Mouse (Mus musculus) liver, adult 2 months (tissue): ENCODE data around the gene Crybg3.

Source experiments
- CTCF ChIP-seq: fragments of 200-500 bp; IDR thresholded peaks from 2 replicates; pipeline ENCODE4 v1.5.1; 2011; ENCODE audit warnings: low read depth, low read length, control low read depth
- POLR2A ChIP-seq: fragments of 200-500 bp; IDR thresholded peaks from 2 replicates; pipeline ENCODE4 v1.6.1; 2011; ENCODE audit warnings: low read length, control low read depth; ENCODE audit not compliant: insufficient read depth; ENCODE audit errors: extremely low read depth

DNA sequence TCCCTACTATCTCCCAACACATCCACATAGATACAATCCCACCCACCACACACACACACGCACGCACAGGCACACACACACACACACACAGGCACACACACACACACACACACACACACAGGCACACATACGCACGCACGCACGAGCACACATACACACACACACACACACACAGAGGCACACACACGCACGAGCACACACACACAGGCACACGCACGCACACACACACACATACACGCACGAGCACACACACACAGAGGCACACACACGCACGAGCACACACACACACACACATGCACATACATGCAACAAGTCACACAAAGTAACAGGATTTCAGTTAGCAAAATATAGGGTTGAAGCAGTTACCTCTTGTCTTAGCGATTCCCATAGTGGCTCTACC lies 51.1 kb downstream of the Crybg3 start:
- TF ChIP-seq POLR2A (no peak), CTCF (no peak)
